Mouse (Mus musculus): ENCODE data around the gene Dnase2b. TPM values are rescaled to one million over a fixed set of nuclear protein-coding genes. Genes with fewer than 3 reads are reported as not detected.

The Dnase2b gene
- polyA plus RNA-seq, 1 experiment from 2014 or later: not detected

DNA sequence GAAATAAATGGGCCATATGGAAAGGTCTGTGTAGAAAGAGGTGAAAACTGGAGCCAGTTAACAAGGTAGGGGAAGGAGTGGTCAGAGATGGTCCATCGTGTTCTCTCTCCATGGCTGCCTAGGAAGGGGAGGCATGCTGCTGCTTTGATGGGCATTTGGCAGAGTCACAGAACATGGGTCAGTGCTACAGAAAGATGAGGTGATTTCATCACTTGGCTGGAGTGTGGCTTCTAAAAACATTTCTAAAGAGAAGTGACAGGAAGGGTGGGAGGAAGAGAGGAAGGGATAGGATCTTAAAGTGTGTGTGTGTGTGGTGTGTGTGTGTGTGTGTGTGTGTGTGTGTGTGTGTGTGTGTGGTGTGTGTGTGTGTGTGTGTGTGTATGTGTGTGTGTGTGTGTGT, 44.1 kb downstream of the Dnase2b start:
- DNase-seq (ENCODE audit: low spot score) (no peak), ATAC-seq (ENCODE audit: low FRiP score, low TSS enrichment) (no peak)
- TF ChIP-seq CTCF (IDR thresholded peaks at IDR 0.05; ENCODE audit: low read depth) (no peak), EP300 (optimal IDR thresholded peaks at IDR 0.05) (no peak)
- Histone ChIP-seq H3K36me3 (ENCODE audit: control insufficient read depth, insufficient read depth, low read length) (no peaks in the 10 kb centered on the region), H3K4me1 (replicated peaks; ENCODE audit: control insufficient read depth, insufficient read depth) (no peaks in the 10 kb centered on the region), H3K4me2 (replicated peaks; ENCODE audit: low read depth) (no peak overlapping the region), H3K27ac (replicated peaks) (no peak overlapping the region), H3K9ac (ENCODE audit: low read length) (no peak overlapping the region), H3K27me3 (ENCODE audit: control insufficient read depth, insufficient read depth, low read length) (no peaks in the 10 kb centered on the region), H3K4me3 (ENCODE audit: low read depth, low read length) (no peak overlapping the region), H3K9me3 (ENCODE audit: control insufficient read depth, low read length) (no peaks in the 10 kb centered on the region)
- WGBS: 76% methylated on average over 1 of the region's 1 CpGs

DNA sequence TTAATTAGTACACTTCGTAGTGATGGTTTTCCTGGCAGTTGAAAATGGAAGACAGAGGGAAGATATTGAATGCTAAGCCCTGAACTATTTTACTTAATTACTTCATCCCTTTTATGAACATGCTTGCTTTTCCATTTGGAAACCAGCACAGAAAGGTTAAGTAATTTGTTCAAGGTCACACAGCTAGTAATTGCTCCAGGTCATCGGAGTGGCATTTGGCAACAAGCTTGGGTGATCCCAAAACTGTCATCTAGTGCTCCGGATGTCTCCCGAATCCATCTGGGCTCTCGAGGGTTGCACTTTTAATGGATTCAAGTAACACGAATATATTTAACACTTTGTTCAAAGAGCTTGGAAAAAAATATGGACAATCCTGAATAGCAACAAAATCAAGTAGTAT, 44.5 kb downstream of the Dnase2b start:
- no peaks in the 10 kb centered on the region for H3K36me3 ChIP-seq (ENCODE audit: control insufficient read depth, insufficient read depth, low read length)
- TF ChIP-seq EP300 (optimal IDR thresholded peaks at IDR 0.05): no peak
- no peak for TF ChIP-seq CTCF (IDR thresholded peaks at IDR 0.05; ENCODE audit: low read depth)
- no peaks in the 10 kb centered on the region for H3K27me3 ChIP-seq (ENCODE audit: control insufficient read depth, insufficient read depth, low read length)
- ATAC-seq (ENCODE audit: low FRiP score, low TSS enrichment): no peak
- H3K9ac ChIP-seq (ENCODE audit: low read length): no peak overlapping the region
- H3K4me1 ChIP-seq (replicated peaks; ENCODE audit: control insufficient read depth, insufficient read depth): no peaks in the 10 kb centered on the region
- no peak for DNase-seq (ENCODE audit: low spot score)
- no peak overlapping the region for H3K4me2 ChIP-seq (replicated peaks; ENCODE audit: low read depth)
- no peaks in the 10 kb centered on the region for H3K9me3 ChIP-seq (ENCODE audit: control insufficient read depth, low read length)
- H3K27ac ChIP-seq (replicated peaks): no peak overlapping the region
- H3K4me3 ChIP-seq (ENCODE audit: low read depth, low read length): no peak overlapping the region
- 80% methylated on average over 6 of the region's 6 CpGs for WGBS

DNA sequence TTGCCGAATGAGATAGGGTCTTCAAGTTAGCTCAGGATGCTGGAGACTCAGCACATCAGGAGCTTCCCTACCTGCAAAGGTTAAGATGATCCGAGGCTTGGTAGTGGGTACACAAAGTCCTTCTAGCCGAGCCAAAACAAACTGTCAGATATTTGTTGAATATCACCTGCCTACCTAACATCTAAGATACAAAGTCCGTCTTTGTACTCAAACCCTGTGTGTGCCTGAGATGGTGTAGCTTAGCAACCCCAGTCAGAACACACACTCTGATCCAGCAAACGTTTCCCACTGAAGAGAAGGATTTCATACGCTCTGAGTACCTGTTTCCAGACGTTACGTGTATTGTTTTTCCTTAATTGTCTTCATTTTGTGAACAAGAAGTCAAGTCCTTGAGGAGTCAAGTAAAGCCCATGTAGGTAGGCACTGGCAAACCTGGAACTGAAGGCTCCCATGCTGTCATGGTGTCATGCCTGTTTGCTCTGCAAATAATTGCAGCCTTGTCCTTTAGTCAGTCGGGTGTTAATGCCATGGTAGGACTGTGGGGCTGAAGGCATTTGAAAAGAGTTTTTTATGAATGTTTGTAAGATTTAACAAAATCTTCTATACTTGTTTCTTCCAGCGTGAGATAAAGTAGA, 45.1 kb downstream of the Dnase2b start, which contains the start of gene Uox:
Uox (plus strand) TSS at position 279 of the 635 bp plus-strand sequence.
- H3K4me3 ChIP-seq (ENCODE audit: low read depth, low read length): no peak within 1 kb of the TSS
- ATAC-seq (ENCODE audit: low FRiP score, low TSS enrichment) (no peak), DNase-seq (ENCODE audit: low spot score) (no peak)
- TF ChIP-seq CTCF (IDR thresholded peaks at IDR 0.05; ENCODE audit: low read depth): no peak
- H3K27ac ChIP-seq (replicated peaks): no peak within 1 kb of the TSS
- no peak within 1 kb of the TSS for H3K9ac ChIP-seq (ENCODE audit: low read length)
- H3K36me3 ChIP-seq (ENCODE audit: control insufficient read depth, insufficient read depth, low read length): no peaks in the 10 kb centered on the region
- H3K9me3 ChIP-seq (ENCODE audit: control insufficient read depth, low read length): no peaks in the 10 kb centered on the region
- no peaks in the 10 kb centered on the region for H3K4me1 ChIP-seq (replicated peaks; ENCODE audit: control insufficient read depth, insufficient read depth)
- no peak within 1 kb of the TSS for H3K4me2 ChIP-seq (replicated peaks; ENCODE audit: low read depth)
- no peaks in the 10 kb centered on the region for H3K27me3 ChIP-seq (ENCODE audit: control insufficient read depth, insufficient read depth, low read length)
- 54% methylated on average over 10 of the region's 10 CpGs for WGBS

DNA sequence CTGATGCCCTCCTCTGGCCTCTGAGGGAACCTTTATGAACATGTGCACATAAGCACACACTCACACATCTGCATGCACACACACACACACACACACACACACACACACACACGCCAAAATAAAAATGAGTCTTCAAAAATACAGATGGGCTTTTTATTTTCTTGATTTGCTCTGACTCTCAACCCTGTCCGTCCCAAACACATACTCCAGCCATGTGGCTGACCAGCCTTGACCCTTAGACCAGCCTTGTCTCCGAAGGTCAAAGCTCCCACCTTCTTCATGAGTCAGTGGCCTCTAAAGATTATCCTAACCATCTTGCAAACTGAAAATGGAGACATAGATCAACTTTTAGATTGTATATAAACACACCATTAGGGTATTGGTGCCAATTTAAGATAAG, 45.8 kb downstream of the Dnase2b start:
- H3K4me3 ChIP-seq (ENCODE audit: low read depth, low read length): no peak overlapping the region
- TF ChIP-seq EP300 (optimal IDR thresholded peaks at IDR 0.05) (no peak), CTCF (IDR thresholded peaks at IDR 0.05; ENCODE audit: low read depth) (no peak)
- DNase-seq (ENCODE audit: low spot score) (no peak), ATAC-seq (ENCODE audit: low FRiP score, low TSS enrichment) (no peak)
- H3K36me3 ChIP-seq (ENCODE audit: control insufficient read depth, insufficient read depth, low read length): no peaks in the 10 kb centered on the region
- no peaks in the 10 kb centered on the region for H3K9me3 ChIP-seq (ENCODE audit: control insufficient read depth, low read length)
- H3K4me2 ChIP-seq (replicated peaks; ENCODE audit: low read depth): no peak overlapping the region
- 85% methylated on average over 3 of the region's 3 CpGs for whole genome bisulfite sequencing
- H3K9ac ChIP-seq (ENCODE audit: low read length): no peak overlapping the region
- H3K27me3 ChIP-seq (ENCODE audit: control insufficient read depth, insufficient read depth, low read length): no peaks in the 10 kb centered on the region
- H3K27ac ChIP-seq (replicated peaks): no peak overlapping the region
- H3K4me1 ChIP-seq (replicated peaks; ENCODE audit: control insufficient read depth, insufficient read depth): no peaks in the 10 kb centered on the region

DNA sequence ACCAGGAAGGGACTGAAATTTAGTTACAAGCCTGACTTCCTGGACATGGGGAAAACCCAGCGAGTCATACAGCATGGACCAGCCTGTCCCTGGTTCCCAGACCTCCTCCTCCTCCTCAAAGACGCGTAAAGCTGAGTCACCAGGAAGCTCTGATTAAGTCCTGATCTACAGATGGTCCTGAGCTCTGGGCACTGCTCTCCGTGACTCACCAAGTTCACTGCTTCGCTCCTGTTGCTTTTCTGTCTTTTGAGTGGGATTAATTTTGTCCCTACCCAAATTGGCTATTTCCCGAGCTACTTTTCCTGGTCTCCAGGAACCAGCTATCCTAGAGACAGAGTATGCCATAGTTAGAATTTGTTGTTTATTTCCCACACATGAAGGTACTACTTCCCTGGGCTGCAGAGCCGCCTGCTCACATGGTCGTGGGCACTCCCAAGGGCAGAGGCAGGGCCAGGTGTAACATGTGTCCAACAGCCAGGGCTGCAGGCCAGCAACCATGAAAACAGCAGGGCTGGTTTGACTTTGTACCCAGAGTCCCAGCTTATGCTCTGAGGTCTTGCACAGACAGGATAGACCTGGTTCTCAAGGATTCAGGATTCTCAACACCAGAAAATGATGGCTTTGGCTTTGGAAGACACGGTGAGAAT, 47.4 kb downstream of the Dnase2b start:
- TF ChIP-seq EP300 (optimal IDR thresholded peaks at IDR 0.05): no peak
- TF ChIP-seq CTCF (IDR thresholded peaks at IDR 0.05; ENCODE audit: low read depth): no peak
- H3K27ac ChIP-seq (replicated peaks): peak overlapping the region; percentile 40; the same call in 1 of the 2 replicates
- H3K9me3 ChIP-seq (ENCODE audit: control insufficient read depth, low read length): no peaks in the 10 kb centered on the region
- peak; percentile 98 for ATAC-seq (ENCODE audit: low FRiP score, low TSS enrichment)
- WGBS: 39% methylated on average over 9 of the region's 9 CpGs
- H3K4me3 ChIP-seq (ENCODE audit: low read depth, low read length): no peak overlapping the region
- H3K36me3 ChIP-seq (ENCODE audit: control insufficient read depth, insufficient read depth, low read length): no peaks in the 10 kb centered on the region
- no peak overlapping the region for H3K4me2 ChIP-seq (replicated peaks; ENCODE audit: low read depth)
- no peak overlapping the region for H3K9ac ChIP-seq (ENCODE audit: low read length)
- H3K27me3 ChIP-seq (ENCODE audit: control insufficient read depth, insufficient read depth, low read length): no peaks in the 10 kb centered on the region
- peak; percentile 65 for DNase-seq (ENCODE audit: low spot score)
- H3K4me1 ChIP-seq (replicated peaks; ENCODE audit: control insufficient read depth, insufficient read depth): no peaks in the 10 kb centered on the region

DNA sequence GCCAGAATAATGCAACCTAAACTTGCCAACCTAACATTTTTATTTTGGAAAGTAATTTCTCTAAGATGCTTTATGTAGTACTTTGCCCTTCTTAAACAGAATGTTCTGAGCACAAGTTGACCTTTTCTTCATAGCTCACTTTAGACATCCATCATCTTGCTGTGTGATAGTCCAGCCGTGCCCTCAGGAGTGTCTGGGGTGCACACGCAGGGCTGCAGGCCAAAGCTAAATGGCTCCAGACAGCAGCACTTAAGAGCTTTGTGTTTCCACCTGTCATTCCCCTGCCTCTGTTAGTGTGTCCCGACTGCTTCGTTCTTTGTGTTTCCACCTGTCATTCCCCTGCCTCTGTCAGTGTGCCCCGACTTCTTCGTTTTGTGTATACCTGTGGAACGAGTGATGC, 48.0 kb downstream of the Dnase2b start:
- no peak for TF ChIP-seq CTCF (IDR thresholded peaks at IDR 0.05; ENCODE audit: low read depth)
- no peak for TF ChIP-seq EP300 (optimal IDR thresholded peaks at IDR 0.05)
- no peaks in the 10 kb centered on the region for H3K36me3 ChIP-seq (ENCODE audit: control insufficient read depth, insufficient read depth, low read length)
- H3K4me2 ChIP-seq (replicated peaks; ENCODE audit: low read depth): no peak overlapping the region
- no peak; the same call in 1 of the 2 replicates for ATAC-seq (ENCODE audit: low FRiP score, low TSS enrichment)
- H3K4me3 ChIP-seq (ENCODE audit: low read depth, low read length): no peak overlapping the region
- H3K27me3 ChIP-seq (ENCODE audit: control insufficient read depth, insufficient read depth, low read length): no peaks in the 10 kb centered on the region
- H3K4me1 ChIP-seq (replicated peaks; ENCODE audit: control insufficient read depth, insufficient read depth): no peaks in the 10 kb centered on the region
- H3K9me3 ChIP-seq (ENCODE audit: control insufficient read depth, low read length): no peaks in the 10 kb centered on the region
- H3K9ac ChIP-seq (ENCODE audit: low read length): no peak overlapping the region
- WGBS: 28% methylated on average over 7 of the region's 7 CpGs
- DNase-seq (ENCODE audit: low spot score): no peak
- peak overlapping the region; percentile 35; the same call in 1 of the 2 replicates for H3K27ac ChIP-seq (replicated peaks)
